Mouse (Mus musculus) brain, embryonic 14.5 days (tissue): ENCODE measurements around the gene Pde4d. TPM values are rescaled to one million over a fixed set of nuclear protein-coding genes. Genes with fewer than 3 reads are reported as not detected.

ENCODE experiments used
- DNase-seq: peaks from one replicate; pipeline ENCODE4 v3.0.0-alpha.2; 2011; ENCODE audit warnings: low read depth
- CTCF ChIP-seq: fragments of 200-500 bp; IDR thresholded peaks from 2 replicates; pipeline ENCODE4 v1.5.1; 2012; ENCODE audit warnings: inconsistent platforms, mild to moderate bottlenecking, moderate library complexity, borderline replicate concordance; ENCODE audit not compliant: insufficient read depth, insufficient read length; ENCODE audit errors: extremely low read depth
- POLR2A ChIP-seq: fragments of 200-500 bp; IDR thresholded peaks from 2 replicates; pipeline ENCODE4 v1.6.1; 2012; ENCODE audit warnings: mild to moderate bottlenecking, inconsistent platforms, borderline replicate concordance; ENCODE audit not compliant: poor library complexity, insufficient read depth, insufficient read length, severe bottlenecking; ENCODE audit errors: extremely low read depth
- polyA plus RNA-seq: library from polyadenylated mRNA; depleted of rRNA; stranded (reverse); fragments of >200 nt; gene quantifications from 2 replicates; pipeline ENCODE4 v1.2.3, GENCODE M21; 2012

Gene Pde4d
- polyA plus RNA-seq, 1 experiment, result 34.9 TPM

- DNase-seq, result peak; percentile 53
- no peak for TF ChIP-seq POLR2A
- TF ChIP-seq CTCF, result no peak
Measured at GRCm38 (mm10) chr13:109439436-109440161, 989.9 kb downstream of the Pde4d start.

GRCm38 (mm10) chr13:109440331-109440730 is 990.6 kb downstream of the Pde4d start:
- DNase-seq, result peak; percentile 98

GRCm38 (mm10) chr13:109440881-109441280 is 991.1 kb downstream of the Pde4d start:
- peak; percentile 81; the same call in 1 of the 2 replicates for TF ChIP-seq POLR2A
- TF ChIP-seq CTCF, result 0 out of 2 replicates have a peak, but pooled peaks have one; percentile 4
- peak; percentile 99 for DNase-seq

More at GRCm38 (mm10) chr13:109440331-109440730, 990.6 kb downstream of the Pde4d start:
- TF ChIP-seq POLR2A, result no peak
- TF ChIP-seq CTCF, result no peak

GRCm38 (mm10) chr13:109441401-109441973 is 991.7 kb downstream of the Pde4d start:
- TF ChIP-seq CTCF, result no peak
- peak; percentile 79 for DNase-seq

DNA sequence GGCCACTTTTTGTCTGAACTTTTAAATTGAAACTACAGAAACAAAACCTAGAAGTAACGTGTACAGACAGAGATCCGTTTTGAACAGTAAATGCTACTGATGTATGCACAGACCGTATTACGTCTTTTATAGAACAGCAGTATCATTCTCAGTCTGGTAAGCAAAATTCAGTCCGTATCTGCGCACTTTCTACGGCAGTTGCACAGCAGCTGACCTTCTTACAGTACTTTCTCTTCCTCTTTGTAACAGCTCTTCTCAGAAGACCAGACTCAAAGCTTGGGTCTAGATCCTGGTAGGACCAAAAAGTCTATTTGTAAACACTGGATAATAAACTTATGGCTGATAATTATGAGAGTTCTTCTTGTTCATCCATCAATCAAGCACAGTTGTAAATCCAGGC is 996.4 kb downstream of the Pde4d start:
- TF ChIP-seq CTCF (no peak), POLR2A (no peak)
- no peak for DNase-seq

DNA sequence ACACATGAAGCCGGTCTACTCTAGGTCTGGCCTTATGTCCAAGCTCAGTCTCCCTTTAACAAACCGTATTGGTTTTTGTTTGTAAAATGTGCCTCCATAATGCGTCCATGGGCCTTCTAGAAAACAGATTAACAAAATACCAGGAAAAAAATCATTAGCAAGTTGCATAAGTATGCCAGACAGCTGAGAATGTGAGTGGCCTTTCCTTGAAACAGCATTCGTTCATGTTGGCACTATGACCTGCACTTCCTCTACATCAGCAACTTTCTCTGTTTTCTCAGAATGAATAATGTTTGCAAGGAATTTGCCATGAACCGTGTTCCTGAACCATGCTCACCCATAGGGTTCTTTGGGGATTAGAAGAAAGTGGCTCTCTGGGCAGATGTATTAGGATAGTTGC is 998.4 kb downstream of the Pde4d start:
- TF ChIP-seq CTCF, result no peak
- no peak for TF ChIP-seq POLR2A
- no peak for DNase-seq

DNA sequence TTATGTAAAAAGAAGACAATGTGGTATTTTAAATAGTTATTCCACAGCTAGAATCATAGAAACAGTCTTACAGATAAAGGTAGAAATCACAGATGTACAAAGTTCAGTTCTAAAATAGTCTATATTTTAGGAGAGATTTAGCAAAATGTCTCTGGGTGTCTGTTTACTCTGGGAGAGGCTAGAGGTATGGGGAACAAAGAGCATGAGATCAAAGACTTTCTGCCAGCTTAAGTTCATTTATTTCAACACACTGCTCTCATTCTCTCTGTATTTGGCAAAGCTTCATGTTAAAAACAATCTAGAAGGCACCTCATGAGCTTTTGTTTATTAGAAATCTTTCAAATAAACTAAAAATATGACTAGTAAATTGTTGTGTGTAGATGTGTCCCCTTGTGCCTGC is 1024.6 kb downstream of the Pde4d start:
- TF ChIP-seq POLR2A (no peak), CTCF (no peak)
- no peak for DNase-seq

GRCm38 (mm10) chr13:109481446-109481845 is 1031.7 kb downstream of the Pde4d start:
- DNase-seq, result peak; percentile 59
- TF ChIP-seq CTCF, result no peak
- no peak for TF ChIP-seq POLR2A

DNA sequence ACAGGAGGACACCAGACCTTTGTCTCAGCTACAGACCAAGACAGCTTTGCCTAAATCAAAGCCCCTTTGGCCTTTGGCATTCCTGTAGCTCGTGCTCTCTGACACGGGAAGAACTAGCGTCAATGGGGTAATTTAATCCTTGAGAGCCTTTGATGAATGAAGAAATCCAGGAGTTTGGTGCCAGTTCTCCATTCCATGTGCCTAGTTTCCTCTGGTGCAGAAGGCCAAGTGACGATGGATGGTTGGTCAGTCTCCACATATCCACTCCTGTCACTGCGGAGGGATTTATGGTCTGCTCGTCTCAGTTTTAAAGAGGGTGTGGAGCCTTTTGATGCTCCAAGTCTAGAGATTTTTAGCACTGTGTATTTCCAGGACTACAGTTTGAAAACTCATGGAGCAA is 1036.4 kb downstream of the Pde4d start:
- no peak for DNase-seq
- TF ChIP-seq CTCF, result no peak
- TF ChIP-seq POLR2A, result no peak

DNA sequence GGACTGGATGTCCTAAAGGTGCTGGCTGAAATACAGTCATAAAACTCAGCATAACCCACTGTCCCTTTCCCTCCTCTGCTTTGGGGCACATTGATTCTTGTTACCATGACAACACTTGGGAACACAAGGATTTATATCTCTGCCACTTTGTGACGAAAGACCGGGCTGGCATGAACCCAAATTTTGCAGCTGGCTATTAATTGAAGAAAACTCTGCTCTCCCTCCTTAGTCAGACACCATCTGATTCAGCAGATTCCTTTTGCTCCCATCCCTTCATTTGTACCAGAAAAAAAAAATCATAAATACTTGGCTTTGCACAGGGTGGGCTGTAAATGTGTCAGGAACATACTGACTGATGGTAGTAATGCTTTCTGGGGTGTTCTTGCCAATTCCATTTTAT is 1037.6 kb downstream of the Pde4d start:
- peak; percentile 87 for DNase-seq
- TF ChIP-seq POLR2A (no peak), CTCF (no peak)

DNA sequence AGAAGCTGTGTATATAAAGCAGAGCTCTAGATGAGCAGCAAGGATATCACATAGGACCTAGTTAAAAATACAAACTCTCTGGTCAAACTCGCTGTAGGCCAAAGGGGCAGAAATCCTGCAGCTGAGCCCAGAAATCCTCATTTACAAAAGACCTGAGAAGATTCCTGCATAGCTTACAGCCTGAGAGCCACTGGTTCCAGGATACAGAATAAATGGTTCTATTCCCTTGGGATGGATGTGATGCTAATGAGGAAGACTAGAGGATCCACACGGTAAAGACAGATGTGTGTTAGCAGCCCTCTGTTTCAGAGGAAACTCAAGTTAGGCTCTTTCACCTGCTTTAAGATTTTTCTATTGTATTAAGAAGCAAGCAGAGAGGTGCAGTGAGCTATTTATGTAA is 1041.1 kb downstream of the Pde4d start:
- TF ChIP-seq POLR2A (no peak), CTCF (no peak)
- DNase-seq, result peak; percentile 56

DNA sequence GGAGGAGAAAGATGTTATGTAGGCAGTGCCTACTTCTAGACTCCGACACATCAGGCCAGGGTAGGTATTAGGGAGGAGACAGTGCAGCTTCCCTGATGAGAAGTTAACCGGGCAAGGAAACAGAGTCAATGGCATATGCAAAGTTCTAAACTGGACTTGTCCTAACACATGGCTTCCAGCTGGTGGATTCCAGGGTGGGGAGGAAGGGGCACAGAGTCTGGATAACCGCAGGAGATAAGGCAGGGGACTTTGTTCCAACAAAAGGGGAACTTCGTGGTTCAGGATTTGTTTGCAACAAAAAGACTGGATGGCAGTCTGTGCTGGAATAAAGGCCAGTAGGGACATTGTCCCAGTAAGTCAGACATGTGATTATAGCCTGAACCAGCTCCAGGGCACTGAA is 1042.1 kb downstream of the Pde4d start:
- TF ChIP-seq CTCF (no peak), POLR2A (no peak)

More for the DNA sequence above, 1042.1 kb downstream of the Pde4d start:
- no peak for DNase-seq
